Mouse (Mus musculus) stomach, postnatal 0 days (tissue): ENCODE measurements around the gene Rpusd3.

Experiments
- CTCF ChIP-seq: IDR thresholded peaks from 2 replicates; pipeline ENCODE4 v1.5.1; 2016; ENCODE audit warnings: antibody characterized with exemption, low read depth, mild to moderate bottlenecking, moderate library complexity
- EP300 ChIP-seq: optimal IDR thresholded peaks from 2 replicates; pipeline ENCODE3; 2016; ENCODE audit warnings: antibody characterized with exemption

DNA sequence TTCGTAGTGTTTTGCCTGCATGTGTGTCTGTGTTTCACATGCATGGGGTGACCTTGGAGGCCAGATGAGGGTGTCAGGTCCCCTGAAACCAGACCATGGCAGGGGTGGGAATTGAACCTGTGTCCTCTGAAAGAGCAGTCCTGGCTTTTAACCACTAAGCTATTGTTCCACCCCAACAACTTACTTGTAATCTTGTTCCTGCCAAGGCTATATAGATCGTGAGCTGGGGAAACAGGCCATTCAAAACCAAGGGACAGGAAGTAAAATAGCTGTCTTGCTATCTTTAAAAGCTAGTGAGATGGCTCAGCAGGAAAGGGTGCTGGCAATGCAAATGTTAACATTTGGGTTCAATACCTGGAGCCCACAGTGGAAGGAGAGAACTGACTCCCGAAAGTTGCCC is 10.8 kb upstream of the Rpusd3 start:
- TF ChIP-seq CTCF (no peak), EP300 (no peak)
